Mouse (Mus musculus) retina, embryonic 14.5 days (tissue): ENCODE data around the gene Gpr179.
"Not testable (repeated sequence)": the region's sequence is repeated elsewhere in the genome, so short reads cannot be mapped to it uniquely, and the experiment has no call there.

Experiments used
- DNase-seq: peaks from one replicate; pipeline ENCODE4 v3.0.0-alpha.2; 2015; ENCODE audit warnings: low spot score

The Gpr179 gene

GRCm38 (mm10) chr11:97355247-97355646 is 3.4 kb upstream of the Gpr179 start:
- DNase-seq = no peak

DNA sequence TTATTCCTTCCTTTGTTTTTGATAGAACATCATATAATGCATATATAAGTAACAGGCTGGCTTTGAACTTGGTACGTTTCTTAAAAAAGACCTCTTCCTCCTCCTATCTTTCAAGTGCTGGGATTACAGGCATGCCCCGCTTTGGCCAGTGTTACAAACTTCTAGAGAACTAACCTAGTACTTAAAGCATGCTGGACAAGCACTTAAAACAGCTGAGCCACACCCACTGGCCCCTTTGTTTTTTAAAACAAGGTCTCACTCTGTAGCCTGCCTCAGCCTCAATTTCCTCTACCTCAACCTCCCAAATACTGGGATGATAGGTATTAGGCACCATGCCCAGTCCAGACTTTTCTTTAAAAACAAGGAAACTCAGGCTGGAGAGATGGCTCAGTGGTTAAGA is 2.8 kb upstream of the Gpr179 start:
- no peak for DNase-seq

DNA sequence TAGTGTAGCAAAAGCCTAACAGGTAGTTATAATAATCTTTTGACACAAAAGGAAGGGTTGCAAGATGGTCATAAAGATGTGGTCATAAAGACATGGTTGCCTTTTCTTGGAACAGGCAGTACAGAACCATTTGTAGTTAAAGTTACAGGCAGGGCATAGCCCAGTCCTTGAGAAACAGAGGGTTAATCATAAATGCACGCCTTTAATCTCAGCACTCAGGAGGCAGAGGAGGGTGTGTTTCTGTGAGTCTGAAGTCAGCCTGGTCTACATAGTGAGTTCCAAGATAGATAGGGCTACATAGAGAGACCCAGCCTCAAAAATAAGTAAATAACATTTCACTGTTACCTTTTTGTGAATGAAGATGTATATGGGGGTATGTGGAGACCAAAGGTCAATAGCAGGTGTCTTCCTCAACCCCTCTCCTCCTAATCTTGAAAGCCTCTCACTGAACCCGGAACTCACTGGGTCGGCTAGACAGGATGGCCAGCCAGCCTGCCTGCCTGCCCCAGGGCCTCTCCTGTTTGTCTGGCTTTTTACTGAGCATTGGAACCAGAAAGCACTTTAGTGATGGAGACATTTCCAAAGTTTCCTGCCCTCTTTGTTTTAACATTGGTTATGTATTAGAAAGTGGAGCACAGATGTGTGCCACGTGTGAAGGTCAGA is 1.2 kb upstream of the Gpr179 start:
- no peak for DNase-seq

DNA sequence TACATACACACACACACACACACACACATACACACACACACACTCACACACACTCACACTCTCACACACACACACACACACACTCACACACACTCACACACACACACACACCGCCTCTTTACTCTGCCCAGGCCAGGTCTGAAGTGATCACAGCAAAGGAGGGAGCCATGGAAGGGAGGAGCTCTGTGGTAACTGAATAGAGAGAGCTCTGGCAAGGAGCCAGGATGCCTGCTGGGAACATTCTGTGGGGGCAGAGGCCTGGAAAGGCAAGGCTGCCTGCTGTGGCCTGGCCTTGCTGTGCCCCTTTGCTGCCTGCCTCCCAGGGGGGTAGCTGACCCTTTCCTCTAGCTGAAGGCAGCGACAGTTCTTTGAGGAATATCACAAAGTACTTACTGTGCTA is 1.8 kb downstream of the Gpr179 start:
- peak; percentile 95 for DNase-seq

DNA sequence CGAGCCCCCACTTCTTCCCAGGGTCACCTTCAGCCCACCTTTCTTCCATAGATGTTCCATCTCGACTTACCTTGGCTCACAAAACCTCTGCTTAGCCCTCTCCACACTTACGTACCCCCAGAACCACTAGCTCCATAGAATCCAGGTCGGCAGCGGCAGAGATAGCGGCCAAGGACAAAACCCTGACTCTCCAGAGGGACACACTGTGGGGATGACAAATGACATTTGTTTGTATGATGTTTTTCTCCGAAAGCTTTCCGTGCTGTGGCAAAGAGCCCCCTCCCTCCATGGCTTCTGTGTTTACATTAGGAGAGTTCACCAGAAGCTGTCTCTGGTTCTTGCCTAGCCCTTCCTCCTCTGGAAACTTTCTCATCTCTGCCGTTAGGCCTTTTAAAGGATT is 4.6 kb downstream of the Gpr179 start:
- DNase-seq = no peak

DNA sequence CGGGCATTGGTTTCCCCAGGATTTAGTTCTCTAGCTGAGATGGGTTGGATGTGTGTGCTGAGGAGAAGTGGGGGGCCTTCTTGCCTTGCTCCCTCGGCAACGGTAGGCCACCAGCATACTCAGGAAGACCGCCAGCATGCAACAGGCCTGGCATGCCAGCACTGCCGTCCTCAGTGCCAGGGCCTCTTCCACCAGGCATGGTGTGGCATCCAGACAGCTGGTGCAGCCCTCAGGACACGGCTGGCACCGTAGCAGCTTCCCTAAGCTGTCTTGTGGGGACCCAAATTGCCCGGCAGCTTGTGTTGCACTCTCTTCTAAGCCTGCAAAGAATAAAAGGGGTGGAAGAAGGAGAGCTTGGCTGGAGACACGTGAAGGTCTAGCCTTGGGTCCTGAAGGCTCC is 5.5 kb downstream of the Gpr179 start:
- no peak for DNase-seq

DNA sequence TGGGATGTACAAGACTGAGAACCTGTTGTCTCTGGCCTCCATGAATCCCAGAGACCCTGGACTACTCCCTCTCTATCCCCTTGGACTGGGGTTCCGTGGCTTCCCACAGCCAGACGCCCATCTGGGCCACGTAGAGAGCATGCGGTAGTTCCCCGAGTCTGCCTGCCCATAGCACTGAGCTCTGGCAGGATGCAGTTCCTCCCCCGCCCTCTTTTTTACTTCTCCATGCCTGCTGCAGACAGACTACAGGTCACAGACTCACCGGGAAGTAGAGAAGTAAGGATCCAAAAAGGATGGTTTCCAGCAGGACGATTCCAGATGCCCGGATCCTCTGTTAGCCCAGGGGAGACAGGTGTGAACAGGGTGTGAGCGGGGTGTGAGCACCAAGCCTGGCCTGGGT is 6.4 kb downstream of the Gpr179 start:
- no peak for DNase-seq

DNA sequence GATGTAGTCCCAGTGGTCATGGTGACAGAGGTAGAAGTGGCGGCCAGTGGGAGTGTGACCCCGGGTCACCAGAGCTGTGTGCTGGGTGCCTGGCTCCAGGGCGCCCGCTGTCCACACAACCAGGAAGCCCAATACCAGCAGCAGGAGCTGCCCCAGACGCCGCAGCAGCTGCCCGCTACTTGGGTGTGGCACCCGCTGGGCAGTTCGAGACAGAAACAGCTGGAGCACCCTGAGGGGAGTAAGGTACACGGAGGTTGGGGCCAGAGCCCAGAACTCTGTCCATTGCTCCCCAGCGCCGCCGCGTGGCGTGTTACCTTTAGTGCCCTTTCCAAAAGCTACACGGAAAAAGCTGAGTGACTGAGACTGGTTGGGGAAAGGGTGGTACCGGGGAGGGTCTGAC is 8.3 kb downstream of the Gpr179 start:
- DNase-seq = peak; percentile 68

GRCm38 (mm10) chr11:97343175-97343574 is 8.7 kb downstream of the Gpr179 start:
- no peak for DNase-seq

DNA sequence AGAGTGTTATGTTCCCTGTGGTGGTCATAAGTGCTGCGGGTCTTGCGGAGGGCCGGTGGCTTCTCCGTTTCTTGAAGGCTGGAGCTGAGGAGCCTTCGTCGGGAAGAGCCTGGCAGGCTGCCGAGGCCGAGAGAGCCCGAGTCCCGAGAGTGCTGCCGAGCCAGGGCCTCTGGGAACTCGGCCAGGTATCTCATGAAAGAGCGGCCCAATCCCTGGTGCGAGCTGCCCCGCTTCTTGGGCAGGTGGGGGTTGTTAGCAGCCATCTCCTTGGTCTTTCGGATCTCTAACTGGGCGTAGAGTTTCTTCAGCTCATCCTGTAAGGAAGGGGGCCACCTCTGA is 12.9 kb downstream of the Gpr179 start:
- DNase-seq = no peak

DNA sequence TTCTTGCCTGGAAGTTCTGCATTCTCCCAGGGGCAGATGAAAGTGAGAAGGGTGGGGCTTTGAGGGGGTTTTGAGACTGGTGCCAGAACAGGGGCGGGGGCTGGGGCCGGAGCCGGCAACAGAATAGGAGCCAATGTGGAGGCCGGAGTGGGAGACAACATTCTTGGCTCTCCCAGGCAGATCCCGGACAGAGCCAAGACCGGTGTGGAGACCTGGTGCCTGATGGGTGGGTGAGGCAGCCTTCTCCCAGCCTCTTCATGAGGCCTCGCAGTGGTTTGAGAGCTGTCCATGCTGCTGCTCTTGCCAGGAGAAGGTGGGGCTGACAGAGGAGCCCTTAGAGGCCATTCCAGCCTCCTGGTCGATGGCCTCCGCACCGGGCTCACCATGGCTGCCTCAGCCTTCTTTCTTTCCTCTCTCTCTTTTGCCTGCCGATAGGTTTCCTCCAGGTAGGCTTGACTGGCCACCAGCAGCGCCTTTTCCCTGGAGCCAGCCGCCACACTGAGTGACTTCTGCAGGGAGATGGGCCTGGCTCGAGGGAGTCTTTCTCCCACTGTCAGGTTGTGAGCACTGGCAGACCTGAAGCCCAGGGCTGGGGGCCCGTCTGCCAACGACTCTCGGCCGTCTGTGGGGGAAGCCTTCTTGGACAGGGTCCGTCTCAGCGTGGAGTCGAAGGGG is 13.4 kb downstream of the Gpr179 start:
- DNase-seq = no peak

DNA sequence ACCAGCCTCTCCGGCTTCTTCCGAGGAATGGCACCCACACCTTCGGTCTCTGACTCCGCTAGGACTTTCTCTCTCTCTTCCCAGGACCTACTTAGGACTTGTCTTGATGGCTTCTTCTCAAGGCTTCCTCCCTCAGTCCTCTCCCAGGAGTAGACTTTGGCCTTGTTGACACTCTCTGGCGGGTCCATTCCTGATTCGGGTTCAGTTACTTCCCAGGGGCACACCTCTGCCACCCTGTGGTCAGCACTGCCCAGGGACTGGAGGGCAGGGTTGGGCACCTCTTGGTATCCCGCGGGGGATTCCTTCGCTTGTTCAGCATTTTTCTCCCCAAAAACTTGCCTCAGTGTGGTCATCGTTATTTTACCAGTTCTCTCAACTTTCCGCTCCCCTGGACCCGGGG is 14.5 kb downstream of the Gpr179 start:
- DNase-seq = no peak

GRCm38 (mm10) chr11:97336751-97337345 is 15.0 kb downstream of the Gpr179 start:
- DNase-seq = no peak

DNA sequence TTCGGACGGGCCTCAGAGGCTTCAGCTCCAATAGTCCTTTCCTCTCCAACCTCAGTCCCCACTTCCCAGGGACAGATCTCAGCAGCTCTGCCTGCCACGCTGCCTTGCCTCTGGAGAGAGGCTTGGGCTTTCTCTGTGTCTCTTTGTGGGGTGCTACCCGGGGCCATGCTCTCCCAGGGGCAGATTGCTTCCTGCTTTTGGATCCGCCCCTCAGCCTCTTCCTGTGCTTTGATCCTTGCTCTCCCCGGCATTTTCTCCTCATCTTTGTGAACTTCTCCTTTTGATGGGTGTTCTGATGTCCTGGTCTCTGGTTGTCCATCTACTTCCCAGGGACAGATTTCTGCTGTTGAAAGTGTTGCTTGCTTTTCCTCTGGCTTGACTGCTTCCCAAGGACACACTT is 15.6 kb downstream of the Gpr179 start:
- DNase-seq = no peak

DNA sequence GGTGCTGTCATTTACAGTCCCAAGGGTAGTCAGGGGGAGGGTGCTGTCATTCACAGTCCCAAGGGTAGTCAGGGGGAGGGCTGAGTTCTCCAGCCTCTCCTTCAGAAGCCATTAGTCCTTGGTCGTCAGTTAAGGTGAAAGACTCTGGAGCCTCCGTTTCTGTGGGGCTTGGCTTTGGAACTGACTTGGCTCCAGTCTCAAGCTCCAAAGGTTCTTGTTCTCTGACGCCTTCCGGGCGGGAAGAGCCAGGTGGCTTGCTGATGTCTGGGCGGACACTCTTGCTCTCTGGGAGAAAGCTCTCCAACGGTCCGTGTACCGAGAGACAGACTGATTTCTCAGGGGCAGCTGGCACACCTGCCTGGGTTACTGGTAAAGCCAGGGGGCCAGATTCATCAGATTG is 17.5 kb downstream of the Gpr179 start:
- no peak for DNase-seq

GRCm38 (mm10) chr11:97333896-97334295 is 18.0 kb downstream of the Gpr179 start:
- DNase-seq = no peak

GRCm38 (mm10) chr11:97333044-97333443 is 18.8 kb downstream of the Gpr179 start:
- no peak for DNase-seq

- DNase-seq = no peak
Observed at GRCm38 (mm10) chr11:97331231-97332190, 20.4 kb downstream of the Gpr179 start.

DNA sequence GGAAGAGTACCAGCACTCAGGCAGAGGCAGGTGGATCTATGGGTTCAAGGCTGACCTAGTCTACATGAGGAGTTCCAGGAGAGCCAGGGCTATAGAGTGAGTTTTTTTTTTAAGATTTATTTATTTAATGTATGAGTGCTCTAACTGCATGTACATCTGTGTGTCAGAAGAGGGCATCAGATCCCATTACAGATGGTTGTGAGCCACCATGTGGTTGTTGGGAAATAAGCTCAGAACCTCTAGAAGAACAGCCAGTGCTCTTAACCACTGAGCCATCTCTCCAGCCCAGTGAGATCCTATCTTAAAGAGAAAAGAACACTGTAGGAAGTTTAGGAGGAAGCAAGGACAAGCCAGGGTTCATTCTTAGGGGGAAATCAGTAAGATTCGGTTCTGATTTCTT is 21.6 kb downstream of the Gpr179 start:
- DNase-seq = no peak

DNA sequence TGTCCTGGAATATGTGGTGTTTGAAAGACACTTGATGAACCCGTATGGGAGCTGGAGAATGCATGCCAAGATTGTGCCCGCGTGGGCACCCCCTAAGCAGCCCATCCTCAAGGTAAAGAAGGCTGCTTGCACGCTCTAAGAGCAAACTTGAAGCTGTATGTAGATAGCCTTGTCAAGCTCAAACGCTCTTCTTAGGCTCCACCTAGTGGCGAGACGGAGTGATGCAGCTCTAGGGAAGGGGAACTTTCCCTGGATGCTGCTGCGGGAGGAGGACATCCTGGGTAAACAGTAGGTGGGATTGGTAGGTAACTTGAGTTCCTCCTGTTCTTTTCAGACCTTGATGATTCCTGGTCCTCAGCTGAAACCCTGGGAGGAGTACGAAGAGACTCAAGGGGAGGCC is 23.7 kb downstream of the Gpr179 start:
- DNase-seq = peak; percentile 87

- no peak for DNase-seq
Observed at GRCm38 (mm10) chr11:97325224-97325623, 26.7 kb downstream of the Gpr179 start.

DNA sequence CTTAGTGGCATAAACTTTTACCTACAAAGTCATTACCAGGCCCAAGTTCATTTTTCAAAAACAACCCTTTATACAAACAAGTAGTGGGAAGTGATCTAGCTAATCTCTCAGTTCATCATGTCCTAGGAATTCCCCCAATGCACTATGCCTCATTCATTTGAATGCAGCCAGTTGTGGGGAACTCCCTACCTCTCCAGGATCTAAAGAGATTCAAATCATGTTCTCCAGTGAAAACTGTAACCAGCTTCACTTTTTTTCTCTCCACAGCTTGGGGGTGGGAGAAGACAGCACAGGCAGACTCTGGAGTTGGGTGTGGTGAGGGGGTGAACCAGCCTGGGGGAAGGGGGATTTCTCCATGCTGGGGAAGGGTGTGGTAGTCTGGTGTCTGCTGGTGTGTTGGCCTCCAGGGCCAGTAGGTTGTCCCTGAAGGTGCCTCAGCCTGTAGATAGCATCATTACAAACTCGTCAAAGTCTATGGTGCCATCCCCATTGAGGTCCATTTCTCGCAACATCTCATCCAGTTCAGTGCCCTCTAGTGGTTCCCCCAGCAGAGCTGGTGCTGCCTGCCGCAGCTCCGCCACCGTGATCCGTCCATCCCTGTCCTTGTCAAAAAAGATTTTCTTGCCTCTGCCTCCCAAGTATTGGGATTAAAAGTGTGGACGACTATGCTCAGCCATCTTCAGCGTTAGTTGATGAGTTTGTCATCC is 29.8 kb downstream of the Gpr179 start:
- not testable (repeated sequence) for DNase-seq
